Mouse (Mus musculus): ENCODE measurements around the gene Klc1. TPM values are rescaled to one million over a fixed set of nuclear protein-coding genes. Genes with fewer than 3 reads are reported as not detected.
A peak's percentile ranks its signal among the peaks of the same experiment; 100 is the strongest.

The Klc1 gene
- polyA plus RNA-seq, 1 experiment = 116 TPM

DNA sequence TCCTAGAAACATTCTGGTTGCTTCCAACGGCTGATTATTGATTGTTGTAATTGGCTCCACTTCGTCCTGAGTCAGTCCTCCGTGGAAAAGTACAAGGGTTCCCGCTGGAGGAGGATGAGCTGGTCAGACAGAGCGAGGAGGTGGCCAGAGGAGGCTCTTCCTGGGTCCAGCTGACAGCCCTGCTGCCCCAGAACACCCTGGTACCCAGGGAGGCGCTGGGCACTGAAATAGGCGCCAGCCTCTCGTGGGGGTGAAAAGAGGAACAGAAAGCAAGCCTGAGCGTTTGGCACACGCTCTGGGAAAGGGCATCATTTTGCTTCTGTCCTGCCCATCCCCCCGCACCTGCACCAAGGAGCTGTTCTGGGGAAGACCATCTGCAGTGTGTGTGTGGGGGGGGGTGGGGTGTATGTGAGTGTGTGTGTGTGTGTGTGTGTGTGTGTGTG lies 14.6 kb upstream of the Klc1 start:
- Histone ChIP-seq H3K4me3 (ENCODE audit: insufficient read depth, poor library complexity, severe bottlenecking) (no peak overlapping the region), H3K79me2 (ENCODE audit: control insufficient read depth, insufficient read depth) (no peaks in the 10 kb centered on the region), H3K79me3 (ENCODE audit: low read depth) (no peaks in the 10 kb centered on the region), H3K36me3 (ENCODE audit: control insufficient read depth, insufficient read depth) (no peaks in the 10 kb centered on the region), H3K27me3 (ENCODE audit: control insufficient read depth, insufficient read depth, insufficient read length) (no peaks in the 10 kb centered on the region), H3ac (ENCODE audit: control insufficient read depth, insufficient read length, low read depth) (no peak overlapping the region)
- TF ChIP-seq MYOD1 (IDR thresholded peaks at IDR 0.05; ENCODE audit: control insufficient read depth, insufficient read length, low read depth) = no peak
- TF ChIP-seq MAX (IDR thresholded peaks at IDR 0.05) = no peak
- TF ChIP-seq CTCF (IDR thresholded peaks at IDR 0.05; ENCODE audit: control insufficient read depth, insufficient read depth, insufficient read length) = no peak
- no peak for TF ChIP-seq MYOG (IDR thresholded peaks at IDR 0.05; ENCODE audit: control insufficient read depth, extremely low read depth, insufficient read length)

- Histone ChIP-seq H3K4me3 (ENCODE audit: insufficient read depth, poor library complexity, severe bottlenecking) (no peak overlapping the region), H3K27me3 (ENCODE audit: control insufficient read depth, insufficient read depth, insufficient read length) (no peaks in the 10 kb centered on the region), H3K36me3 (ENCODE audit: control insufficient read depth, insufficient read depth) (no peaks in the 10 kb centered on the region), H3K79me3 (ENCODE audit: low read depth) (no peaks in the 10 kb centered on the region), H3ac (ENCODE audit: control insufficient read depth, insufficient read length, low read depth) (no peak overlapping the region), H3K79me2 (ENCODE audit: control insufficient read depth, insufficient read depth) (no peaks in the 10 kb centered on the region)
- TF ChIP-seq FOSL1 (IDR thresholded peaks at IDR 0.05; ENCODE audit: insufficient read depth, low read length, poor library complexity, severe bottlenecking) (no peak), MYOG (IDR thresholded peaks at IDR 0.05; ENCODE audit: control insufficient read depth, extremely low read depth, insufficient read length) (no peak), MYOD1 (IDR thresholded peaks at IDR 0.05; ENCODE audit: control insufficient read depth, insufficient read length, low read depth) (no peak), CEBPB (IDR thresholded peaks at IDR 0.05; ENCODE audit: low read depth) (no peak), USF1 (IDR thresholded peaks at IDR 0.05; ENCODE audit: low read depth) (no peak), MAX (IDR thresholded peaks at IDR 0.05) (no peak), CTCF (IDR thresholded peaks at IDR 0.05; ENCODE audit: control insufficient read depth, insufficient read depth, insufficient read length) (no peak)
Measured at GRCm38 (mm10) chr12:111745274-111745673, 13.4 kb upstream of the Klc1 start.

DNA sequence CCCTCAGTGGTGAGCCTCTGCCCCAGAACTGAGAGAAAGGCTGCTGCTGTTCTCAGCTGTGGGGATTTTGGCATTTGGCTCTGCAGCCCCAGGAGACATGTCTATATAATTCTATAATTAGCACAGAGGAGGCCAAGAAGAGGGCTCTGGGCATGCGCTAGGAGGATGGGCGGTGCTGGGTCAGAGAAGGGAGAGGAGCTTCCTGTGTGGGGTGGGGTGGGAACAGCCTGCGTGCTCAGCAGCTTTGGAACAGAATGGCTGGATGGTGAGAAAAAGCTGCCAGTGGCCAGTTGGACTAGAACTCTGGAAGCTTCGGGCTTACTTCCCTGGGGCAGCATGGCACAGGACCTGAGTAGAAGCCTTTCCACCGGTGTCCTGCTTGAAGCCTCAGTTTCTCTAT lies 12.6 kb upstream of the Klc1 start:
- Histone ChIP-seq H3K36me3 (ENCODE audit: control insufficient read depth, insufficient read depth) (no peaks in the 10 kb centered on the region), H3K79me2 (ENCODE audit: control insufficient read depth, insufficient read depth) (no peaks in the 10 kb centered on the region), H3K4me3 (ENCODE audit: insufficient read depth, poor library complexity, severe bottlenecking) (no peak overlapping the region), H3ac (ENCODE audit: control insufficient read depth, insufficient read length, low read depth) (no peak overlapping the region), H3K27me3 (ENCODE audit: control insufficient read depth, insufficient read depth, insufficient read length) (no peaks in the 10 kb centered on the region), H3K79me3 (ENCODE audit: low read depth) (no peaks in the 10 kb centered on the region)
- TF ChIP-seq MYOD1 (IDR thresholded peaks at IDR 0.05; ENCODE audit: control insufficient read depth, insufficient read length, low read depth) (no peak), USF1 (IDR thresholded peaks at IDR 0.05; ENCODE audit: low read depth) (no peak), CTCF (IDR thresholded peaks at IDR 0.05; ENCODE audit: control insufficient read depth, insufficient read depth, insufficient read length) (no peak), CEBPB (IDR thresholded peaks at IDR 0.05; ENCODE audit: low read depth) (no peak), MYOG (IDR thresholded peaks at IDR 0.05; ENCODE audit: control insufficient read depth, extremely low read depth, insufficient read length) (no peak), MAX (IDR thresholded peaks at IDR 0.05) (no peak)

DNA sequence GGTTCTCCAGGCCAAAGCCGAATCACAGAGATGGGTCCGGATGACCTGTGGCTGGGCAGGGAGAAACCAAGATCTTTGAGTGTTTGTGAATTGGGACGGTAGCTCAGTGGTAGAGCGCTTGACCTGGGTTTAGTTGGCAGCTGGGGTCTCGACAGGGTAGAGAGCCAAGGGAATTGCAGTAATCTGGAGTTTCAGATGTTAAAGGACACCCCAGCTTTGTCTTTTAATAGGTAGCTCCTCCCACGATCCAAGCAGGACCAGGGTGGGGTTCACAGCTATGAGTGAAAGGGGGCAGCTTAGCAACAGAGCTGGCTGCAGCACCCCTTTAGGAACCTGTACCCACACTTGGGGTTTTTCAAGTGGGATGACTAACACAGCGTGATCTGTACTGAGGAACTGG lies 11.2 kb upstream of the Klc1 start:
- H3ac ChIP-seq (ENCODE audit: control insufficient read depth, insufficient read length, low read depth) = no peak overlapping the region
- H3K79me2 ChIP-seq (ENCODE audit: control insufficient read depth, insufficient read depth) = no peaks in the 10 kb centered on the region
- H3K36me3 ChIP-seq (ENCODE audit: control insufficient read depth, insufficient read depth) = no peaks in the 10 kb centered on the region
- no peaks in the 10 kb centered on the region for H3K27me3 ChIP-seq (ENCODE audit: control insufficient read depth, insufficient read depth, insufficient read length)
- TF ChIP-seq FOSL1 (IDR thresholded peaks at IDR 0.05; ENCODE audit: insufficient read depth, low read length, poor library complexity, severe bottlenecking) (no peak), CEBPB (IDR thresholded peaks at IDR 0.05; ENCODE audit: low read depth) (no peak), MAX (IDR thresholded peaks at IDR 0.05) (no peak), MYOD1 (IDR thresholded peaks at IDR 0.05; ENCODE audit: control insufficient read depth, insufficient read length, low read depth) (no peak), CTCF (IDR thresholded peaks at IDR 0.05; ENCODE audit: control insufficient read depth, insufficient read depth, insufficient read length) (no peak), USF1 (IDR thresholded peaks at IDR 0.05; ENCODE audit: low read depth) (no peak), MYOG (IDR thresholded peaks at IDR 0.05; ENCODE audit: control insufficient read depth, extremely low read depth, insufficient read length) (no peak)
- H3K4me3 ChIP-seq (ENCODE audit: insufficient read depth, poor library complexity, severe bottlenecking) = no peak overlapping the region
- no peaks in the 10 kb centered on the region for H3K79me3 ChIP-seq (ENCODE audit: low read depth)

GRCm38 (mm10) chr12:111750739-111751138 lies 7.9 kb upstream of the Klc1 start:
- Histone ChIP-seq H3ac (ENCODE audit: control insufficient read depth, insufficient read length, low read depth) (no peak overlapping the region), H3K79me2 (ENCODE audit: control insufficient read depth, insufficient read depth) (no peaks in the 10 kb centered on the region), H3K27me3 (ENCODE audit: control insufficient read depth, insufficient read depth, insufficient read length) (no peaks in the 10 kb centered on the region), H3K79me3 (ENCODE audit: low read depth) (no peaks in the 10 kb centered on the region), H3K36me3 (ENCODE audit: control insufficient read depth, insufficient read depth) (no peaks in the 10 kb centered on the region), H3K4me3 (ENCODE audit: insufficient read depth, poor library complexity, severe bottlenecking) (no peak overlapping the region)
- no peak for TF ChIP-seq FOSL1 (IDR thresholded peaks at IDR 0.05; ENCODE audit: insufficient read depth, low read length, poor library complexity, severe bottlenecking)
- no peak for TF ChIP-seq CEBPB (IDR thresholded peaks at IDR 0.05; ENCODE audit: low read depth)
- no peak for TF ChIP-seq MAX (IDR thresholded peaks at IDR 0.05)
- no peak for TF ChIP-seq MYOD1 (IDR thresholded peaks at IDR 0.05; ENCODE audit: control insufficient read depth, insufficient read length, low read depth)
- TF ChIP-seq MYOG (IDR thresholded peaks at IDR 0.05; ENCODE audit: control insufficient read depth, extremely low read depth, insufficient read length) = no peak
- no peak for TF ChIP-seq CTCF (IDR thresholded peaks at IDR 0.05; ENCODE audit: control insufficient read depth, insufficient read depth, insufficient read length)
- no peak for TF ChIP-seq USF1 (IDR thresholded peaks at IDR 0.05; ENCODE audit: low read depth)

GRCm38 (mm10) chr12:111752491-111752890 lies 6.2 kb upstream of the Klc1 start:
- TF ChIP-seq MYOD1 (IDR thresholded peaks at IDR 0.05; ENCODE audit: control insufficient read depth, insufficient read length, low read depth) (no peak), MAX (IDR thresholded peaks at IDR 0.05) (no peak), FOSL1 (IDR thresholded peaks at IDR 0.05; ENCODE audit: insufficient read depth, low read length, poor library complexity, severe bottlenecking) (peak; percentile 58), USF1 (IDR thresholded peaks at IDR 0.05; ENCODE audit: low read depth) (peak; percentile 66), MYOG (IDR thresholded peaks at IDR 0.05; ENCODE audit: control insufficient read depth, extremely low read depth, insufficient read length) (no peak), CTCF (IDR thresholded peaks at IDR 0.05; ENCODE audit: control insufficient read depth, insufficient read depth, insufficient read length) (no peak), CEBPB (IDR thresholded peaks at IDR 0.05; ENCODE audit: low read depth) (no peak)
- H3K79me2 ChIP-seq (ENCODE audit: control insufficient read depth, insufficient read depth) = no peaks in the 10 kb centered on the region
- no peaks in the 10 kb centered on the region for H3K36me3 ChIP-seq (ENCODE audit: control insufficient read depth, insufficient read depth)
- no peaks in the 10 kb centered on the region for H3K27me3 ChIP-seq (ENCODE audit: control insufficient read depth, insufficient read depth, insufficient read length)
- H3K79me3 ChIP-seq (ENCODE audit: low read depth) = no peaks in the 10 kb centered on the region
- H3ac ChIP-seq (ENCODE audit: control insufficient read depth, insufficient read length, low read depth) = no peak overlapping the region
- no peak overlapping the region for H3K4me3 ChIP-seq (ENCODE audit: insufficient read depth, poor library complexity, severe bottlenecking)
